Mouse (Mus musculus) embryonic fibroblast, embryonic 13.5 days (primary cell): ENCODE measurements at regions not wholly inside any gene's neighbourhood (a gene's known extent, or its start where the extent isn't known, plus 50 kb on each side); places are given as distances from the start of the nearest gene placed in this dataset.

ENCODE experiments used
- CTCF ChIP-seq: IDR thresholded peaks from 2 replicates; pipeline ENCODE4 v1.5.1; 2011; ENCODE audit warnings: mild to moderate bottlenecking, control low read depth, low read length, moderate library complexity, borderline replicate concordance; ENCODE audit not compliant: insufficient read depth
- POLR2A ChIP-seq: IDR thresholded peaks from 2 replicates; pipeline ENCODE4 v1.6.1; 2011; ENCODE audit warnings: low read depth, mild to moderate bottlenecking, control low read depth, low read length, moderate library complexity

GRCm38 (mm10) chr1:119301931-119302330 is 120.1 kb downstream of the Inhbb start:
- TF ChIP-seq POLR2A (no peak), CTCF (no peak)
